Mouse (Mus musculus): ENCODE results near the gene Prss43. TPM values are rescaled to one million over a fixed set of nuclear protein-coding genes. Genes with fewer than 3 reads are reported as not detected.

Prss43 gene
- total RNA-seq, 1 experiment = 0.09 TPM

- Histone ChIP-seq H3K9me3 (ENCODE audit: control insufficient read depth, insufficient read depth, low read depth, low read length) (no peaks in the 10 kb centered on the region), H3K36me3 (ENCODE audit: control insufficient read depth, insufficient read depth, low read length, poor library complexity, severe bottlenecking) (no peaks in the 10 kb centered on the region), H3K4me1 (ENCODE audit: control insufficient read depth in 2 of 2, insufficient read depth in 2 of 2, low read length in 2 of 2, poor library complexity in 1 of 2) (peaks cover 0 to 15% of the 10 kb centered on the region in 2 experiments; a peak in 1 of 4 replicates), H3K4me3 (ENCODE audit: insufficient read depth in 1 of 2, low read depth in 1 of 2, low read length in 2 of 2, poor library complexity in 1 of 2, severe bottlenecking in 1 of 2) (peak overlapping the region; percentile 62 to 65), H3K27ac (ENCODE audit: insufficient read depth, low read depth, low read length, poor library complexity, severe bottlenecking) (no peak overlapping the region), H3K9ac (ENCODE audit: insufficient read depth, low read depth, low read length, poor library complexity, severe bottlenecking) (peak overlapping the region; percentile 66)
- TF ChIP-seq ZC3H11A (IDR thresholded peaks at IDR 0.05; ENCODE audit: borderline replicate concordance, low read depth, low read length) = no peak
- TF ChIP-seq CHD2 (IDR thresholded peaks at IDR 0.05; ENCODE audit: low read depth, low read length) = no peak
- TF ChIP-seq MAFK (IDR thresholded peaks at IDR 0.05; ENCODE audit: insufficient read depth, low read depth, low read length) = no peak
- no peak for TF ChIP-seq HCFC1 (IDR thresholded peaks at IDR 0.05; ENCODE audit: borderline replicate concordance, insufficient read depth, low read length)
- in situ Hi-C loops (cut with MboI; ENCODE audit: low sequenced_read_pairs in 2 of 2, unreplicated experiment in 2 of 2) = loop anchor here in 1 of 2 experiments (10.0 kb wide), 1 partner anchor 159 kb away; no protein-coding TSS in a partner anchor
- DNase-seq (ENCODE audit: low read depth, low spot score) = no peak
Observed at GRCm38 (mm10) chr9:110873681-110874659, 47.5 kb downstream of the Prss43 start.

GRCm38 (mm10) chr9:110874660-110875191 is 48.2 kb downstream of the Prss43 start:
- in situ Hi-C loops (cut with MboI; ENCODE audit: low sequenced_read_pairs in 2 of 2, unreplicated experiment in 2 of 2) = loop anchor here in 1 of 2 experiments (10.0 kb wide), 1 partner anchor 160 kb away; no protein-coding TSS in a partner anchor
- Histone ChIP-seq H3K9ac (ENCODE audit: insufficient read depth, low read depth, low read length, poor library complexity, severe bottlenecking) (no peak overlapping the region), H3K36me3 (ENCODE audit: control insufficient read depth, insufficient read depth, low read length, poor library complexity, severe bottlenecking) (no peaks in the 10 kb centered on the region), H3K27ac (ENCODE audit: insufficient read depth, low read depth, low read length, poor library complexity, severe bottlenecking) (no peak overlapping the region), H3K9me3 (ENCODE audit: control insufficient read depth, insufficient read depth, low read depth, low read length) (no peaks in the 10 kb centered on the region), H3K4me1 (ENCODE audit: control insufficient read depth in 2 of 2, insufficient read depth in 2 of 2, low read length in 2 of 2, poor library complexity in 1 of 2) (peaks cover 0 to 15% of the 10 kb centered on the region in 2 experiments; a peak in 1 of 4 replicates), H3K4me3 (ENCODE audit: insufficient read depth in 1 of 2, low read depth in 1 of 2, low read length in 2 of 2, poor library complexity in 1 of 2, severe bottlenecking in 1 of 2) (no peak overlapping the region)
- TF ChIP-seq HCFC1 (IDR thresholded peaks at IDR 0.05; ENCODE audit: borderline replicate concordance, insufficient read depth, low read length) = no peak
- TF ChIP-seq CHD2 (IDR thresholded peaks at IDR 0.05; ENCODE audit: low read depth, low read length) = no peak
- TF ChIP-seq ZC3H11A (IDR thresholded peaks at IDR 0.05; ENCODE audit: borderline replicate concordance, low read depth, low read length) = no peak
- no peak for TF ChIP-seq ZNF384 (IDR thresholded peaks at IDR 0.05; ENCODE audit: low read depth, low read length)
- TF ChIP-seq MAFK (IDR thresholded peaks at IDR 0.05; ENCODE audit: insufficient read depth, low read depth, low read length) = no peak
- DNase-seq (ENCODE audit: low read depth, low spot score) = no peak

DNA sequence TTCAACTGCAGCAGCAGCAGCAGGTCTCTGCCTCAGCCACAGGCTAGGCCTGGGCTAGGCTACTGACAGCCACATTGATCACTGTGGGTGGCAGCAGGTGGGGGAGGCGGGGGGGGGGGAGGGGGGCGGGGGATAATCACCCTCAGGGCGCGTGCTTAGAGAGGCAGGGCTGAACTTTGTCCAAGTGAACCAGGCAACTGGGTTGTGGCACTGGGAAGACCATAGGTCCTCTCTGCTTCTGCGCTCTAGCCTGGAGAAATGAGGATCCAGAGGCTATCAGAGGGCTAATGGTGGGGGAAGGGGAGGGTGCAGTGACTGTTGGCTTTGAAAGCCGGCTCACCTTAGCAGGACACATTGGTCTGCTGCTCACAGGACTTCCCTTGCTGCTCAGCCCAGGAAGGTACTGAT is 48.8 kb downstream of the Prss43 start:
- DNase-seq (ENCODE audit: low read depth, low spot score) = no peak
- in situ Hi-C loops (cut with MboI; ENCODE audit: low sequenced_read_pairs in 2 of 2, unreplicated experiment in 2 of 2) = loop anchor here in 1 of 2 experiments (10.0 kb wide), 1 partner anchor 160 kb away; no protein-coding TSS in a partner anchor
- Histone ChIP-seq H3K4me3 (ENCODE audit: insufficient read depth in 1 of 2, low read depth in 1 of 2, low read length in 2 of 2, poor library complexity in 1 of 2, severe bottlenecking in 1 of 2) (no peak overlapping the region), H3K27ac (ENCODE audit: insufficient read depth, low read depth, low read length, poor library complexity, severe bottlenecking) (no peak overlapping the region), H3K9me3 (ENCODE audit: control insufficient read depth, insufficient read depth, low read depth, low read length) (no peaks in the 10 kb centered on the region), H3K36me3 (ENCODE audit: control insufficient read depth, insufficient read depth, low read length, poor library complexity, severe bottlenecking) (no peaks in the 10 kb centered on the region), H3K4me1 (ENCODE audit: control insufficient read depth in 2 of 2, insufficient read depth in 2 of 2, low read length in 2 of 2, poor library complexity in 1 of 2) (peaks cover 0 to 15% of the 10 kb centered on the region in 2 experiments; a peak in 1 of 4 replicates), H3K9ac (ENCODE audit: insufficient read depth, low read depth, low read length, poor library complexity, severe bottlenecking) (no peak overlapping the region)
- TF ChIP-seq CHD2 (IDR thresholded peaks at IDR 0.05; ENCODE audit: low read depth, low read length) = no peak
- TF ChIP-seq ZNF384 (IDR thresholded peaks at IDR 0.05; ENCODE audit: low read depth, low read length) = no peak
- no peak for TF ChIP-seq ZC3H11A (IDR thresholded peaks at IDR 0.05; ENCODE audit: borderline replicate concordance, low read depth, low read length)
- TF ChIP-seq MAFK (IDR thresholded peaks at IDR 0.05; ENCODE audit: insufficient read depth, low read depth, low read length) = no peak
- no peak for TF ChIP-seq HCFC1 (IDR thresholded peaks at IDR 0.05; ENCODE audit: borderline replicate concordance, insufficient read depth, low read length)

DNA sequence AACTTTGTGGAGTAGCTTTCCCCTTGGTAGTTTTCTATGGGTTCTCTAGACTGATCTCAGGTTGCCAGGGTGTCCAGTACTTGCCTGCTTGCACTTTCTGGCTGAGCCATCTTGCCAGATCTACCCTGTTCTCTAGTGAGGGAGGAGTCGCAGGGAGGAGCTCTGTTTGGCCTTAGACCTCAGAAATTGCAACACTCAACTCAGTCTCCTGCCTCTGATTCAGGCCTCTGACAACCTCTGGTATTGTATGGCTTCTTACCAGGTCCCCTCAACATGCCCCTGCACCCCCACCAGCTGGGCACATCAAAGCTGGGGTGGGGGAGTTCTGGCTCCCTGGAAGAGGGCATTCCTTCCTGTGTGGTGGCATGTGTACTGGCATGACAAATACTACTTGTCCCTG is 50.9 kb downstream of the Prss43 start:
- Histone ChIP-seq H3K36me3 (ENCODE audit: control insufficient read depth, insufficient read depth, low read length, poor library complexity, severe bottlenecking) (no peaks in the 10 kb centered on the region), H3K9ac (ENCODE audit: insufficient read depth, low read depth, low read length, poor library complexity, severe bottlenecking) (no peak overlapping the region), H3K4me1 (ENCODE audit: control insufficient read depth in 2 of 2, insufficient read depth in 2 of 2, low read length in 2 of 2, poor library complexity in 1 of 2) (peaks cover 0 to 31% of the 10 kb centered on the region in 2 experiments; a peak in 3 of 4 replicates), H3K4me3 (ENCODE audit: insufficient read depth in 1 of 2, low read depth in 1 of 2, low read length in 2 of 2, poor library complexity in 1 of 2, severe bottlenecking in 1 of 2) (no peak overlapping the region), H3K9me3 (ENCODE audit: control insufficient read depth, insufficient read depth, low read depth, low read length) (no peaks in the 10 kb centered on the region), H3K27ac (ENCODE audit: insufficient read depth, low read depth, low read length, poor library complexity, severe bottlenecking) (no peak overlapping the region)
- DNase-seq (ENCODE audit: low read depth, low spot score) = no peak
- in situ Hi-C loops (cut with MboI; ENCODE audit: low sequenced_read_pairs in 2 of 2, unreplicated experiment in 2 of 2) = loop anchor here in 1 of 2 experiments (10.0 kb wide), 1 partner anchor 163 kb away; no protein-coding TSS in a partner anchor
- TF ChIP-seq CHD2 (IDR thresholded peaks at IDR 0.05; ENCODE audit: low read depth, low read length) (no peak), MAFK (IDR thresholded peaks at IDR 0.05; ENCODE audit: insufficient read depth, low read depth, low read length) (no peak), ZC3H11A (IDR thresholded peaks at IDR 0.05; ENCODE audit: borderline replicate concordance, low read depth, low read length) (no peak), ZNF384 (IDR thresholded peaks at IDR 0.05; ENCODE audit: low read depth, low read length) (no peak), HCFC1 (IDR thresholded peaks at IDR 0.05; ENCODE audit: borderline replicate concordance, insufficient read depth, low read length) (no peak)
